Mouse (Mus musculus) spleen, postnatal 36 days (tissue): ENCODE measurements around the gene Plxdc1.
A peak's percentile ranks its signal among the peaks of the same experiment; 100 is the strongest.

ENCODE experiments used
- DNase-seq, 2 experiments: peaks; one replicate each; pipeline ENCODE4 v3.0.0; 2022; ENCODE audit warnings: low spot score in 2 of 2, mixed read lengths in 1 of 2

The Plxdc1 gene

DNA sequence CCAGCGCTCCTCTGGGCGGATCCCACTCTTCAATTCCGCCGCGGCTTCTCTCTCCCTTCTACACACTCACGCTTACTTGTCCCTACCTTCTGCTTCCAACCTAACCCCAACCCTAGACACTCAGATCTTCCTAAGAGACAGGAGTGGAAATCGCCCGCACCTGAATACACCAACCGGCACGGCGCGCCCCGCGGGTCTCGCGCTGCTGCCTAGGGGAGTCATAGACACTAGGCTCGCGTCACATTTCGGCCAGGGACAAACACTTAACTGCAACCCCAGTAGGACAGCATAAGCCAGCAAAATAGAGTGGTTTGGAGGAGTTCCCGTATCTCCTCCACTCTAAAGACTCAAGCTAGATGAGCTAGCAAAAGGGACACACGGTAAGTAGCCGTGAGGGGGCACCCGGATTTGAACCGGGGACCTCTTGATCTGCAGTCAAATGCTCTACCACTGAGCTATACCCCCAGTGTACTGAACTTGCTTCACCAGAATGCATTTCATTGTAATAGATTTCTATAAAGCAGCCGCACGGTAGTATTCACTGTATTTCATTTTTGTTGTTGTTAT is 2.4 kb upstream of the Plxdc1 start:
- DNase-seq = peak; percentile 89 to 91

DNA sequence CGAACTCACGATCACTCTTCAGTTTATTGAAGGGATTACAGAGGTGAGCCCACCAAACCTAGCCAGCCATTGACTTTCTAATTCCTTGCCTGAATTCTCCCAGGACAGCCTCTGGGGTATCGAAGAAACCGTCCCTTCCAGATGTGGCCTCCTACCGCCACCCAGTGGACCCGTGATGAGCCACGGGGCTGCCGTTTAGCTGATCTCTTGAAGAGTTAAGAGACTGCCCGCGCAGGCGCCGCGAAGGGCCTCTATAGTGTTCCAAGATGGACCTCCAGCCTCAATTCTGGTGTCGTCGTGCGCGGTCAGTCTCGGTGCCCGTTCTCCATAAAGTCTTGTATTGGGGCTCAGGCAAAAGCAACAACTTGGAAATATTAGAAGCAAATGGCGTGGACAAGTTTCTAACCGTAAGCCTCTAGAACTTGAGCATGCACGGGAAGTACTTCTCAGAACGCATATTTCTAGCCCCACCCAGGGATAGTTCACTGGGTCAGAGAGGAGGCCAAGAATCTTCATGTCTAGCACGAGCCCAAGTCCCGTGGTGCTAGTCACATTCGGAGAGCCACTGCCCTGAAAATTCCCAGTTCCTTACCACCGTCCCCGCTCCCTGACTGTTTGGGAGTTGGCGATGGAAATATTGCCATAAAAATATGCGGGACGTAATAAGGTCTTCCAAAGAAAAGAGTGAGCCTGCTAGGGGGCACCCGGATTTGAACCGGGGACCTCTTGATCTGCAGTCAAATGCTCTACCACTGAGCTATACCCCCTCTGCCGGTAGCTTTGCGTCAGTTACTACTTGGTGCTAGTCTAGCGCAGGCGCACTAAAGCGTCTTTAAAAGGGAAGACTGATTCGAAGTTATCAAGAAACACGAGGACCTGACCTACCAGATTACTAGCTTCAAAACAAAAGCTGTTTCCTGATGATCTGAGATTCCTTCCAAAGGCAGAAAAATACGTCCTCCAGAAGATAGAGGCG is 1.6 kb upstream of the Plxdc1 start:
- DNase-seq = peak; percentile 91 to 94

DNA sequence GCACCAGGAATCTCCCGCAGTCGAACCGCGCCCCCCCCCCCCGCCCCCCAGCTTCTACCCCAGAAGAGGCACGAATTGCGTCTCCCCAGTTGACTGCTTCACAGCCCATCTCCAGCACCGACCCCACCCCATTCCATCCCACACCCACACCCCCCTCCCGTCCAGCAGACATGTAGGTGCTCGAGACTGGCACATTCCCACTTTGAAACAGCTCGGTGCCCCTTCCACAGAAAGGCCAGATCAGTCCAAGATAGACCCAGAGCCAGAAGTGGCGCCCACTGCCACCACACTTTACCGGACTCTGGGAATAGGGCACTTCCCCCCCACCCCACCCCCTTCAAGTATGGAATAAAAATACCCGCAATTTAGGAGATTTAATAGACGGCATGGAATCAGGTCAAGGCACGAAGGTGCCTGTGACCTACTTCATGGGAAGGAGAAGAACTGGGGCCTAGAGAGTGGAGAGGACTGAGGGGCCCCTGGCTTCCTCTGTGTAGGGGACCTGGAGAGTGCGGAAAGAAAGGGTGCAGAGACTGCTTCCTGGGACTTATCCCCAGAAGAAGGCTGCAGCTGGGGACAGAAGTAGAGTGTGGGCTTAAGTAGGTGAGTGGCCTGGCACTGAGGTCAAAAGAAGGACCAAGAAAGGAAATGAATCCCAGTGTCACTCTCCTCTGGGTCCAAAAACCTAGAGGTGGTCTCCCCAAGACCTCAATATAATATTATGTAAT is 658 bp upstream of the Plxdc1 start:
- DNase-seq = no peak

DNA sequence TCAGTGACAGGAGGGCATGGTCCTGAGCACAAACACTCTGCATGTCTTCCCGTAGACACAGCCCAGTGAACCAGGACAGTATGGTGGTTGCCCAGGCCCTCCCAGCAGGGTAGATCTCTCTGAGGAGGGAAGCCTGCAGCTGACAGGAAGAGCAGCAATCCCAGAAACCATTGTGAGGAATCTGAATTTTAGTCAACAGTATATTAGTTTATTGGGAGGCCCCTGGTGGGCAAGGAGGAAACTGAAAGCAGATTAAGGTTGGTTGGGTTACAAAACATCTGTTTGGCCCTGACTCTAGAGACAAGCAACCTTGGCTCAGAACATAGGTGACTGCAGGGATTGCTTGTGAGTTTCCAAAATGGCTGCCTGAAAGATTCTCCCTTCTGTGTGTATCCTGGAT is 2.3 kb downstream of the Plxdc1 start:
- DNase-seq = no peak

DNA sequence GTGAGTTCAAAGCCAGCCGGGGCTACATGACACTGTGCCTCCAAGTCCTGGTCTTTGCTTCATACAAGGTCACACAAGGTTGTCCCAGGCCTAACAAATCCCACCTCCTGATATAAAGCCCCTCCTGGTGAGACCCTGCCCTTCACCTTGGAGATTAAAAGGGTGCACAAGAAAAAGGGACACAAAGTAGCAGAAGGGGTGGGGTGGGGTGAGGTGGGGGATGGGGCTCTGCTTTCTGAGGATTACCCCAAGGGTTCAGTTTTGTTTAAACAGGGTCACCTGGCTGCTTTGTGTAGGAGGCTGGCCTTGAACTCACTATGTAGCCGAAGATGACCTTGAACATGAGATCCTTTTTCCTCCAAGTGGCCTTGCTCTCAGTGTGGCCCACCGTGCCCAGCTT is 2.7 kb downstream of the Plxdc1 start:
- no peak for DNase-seq

DNA sequence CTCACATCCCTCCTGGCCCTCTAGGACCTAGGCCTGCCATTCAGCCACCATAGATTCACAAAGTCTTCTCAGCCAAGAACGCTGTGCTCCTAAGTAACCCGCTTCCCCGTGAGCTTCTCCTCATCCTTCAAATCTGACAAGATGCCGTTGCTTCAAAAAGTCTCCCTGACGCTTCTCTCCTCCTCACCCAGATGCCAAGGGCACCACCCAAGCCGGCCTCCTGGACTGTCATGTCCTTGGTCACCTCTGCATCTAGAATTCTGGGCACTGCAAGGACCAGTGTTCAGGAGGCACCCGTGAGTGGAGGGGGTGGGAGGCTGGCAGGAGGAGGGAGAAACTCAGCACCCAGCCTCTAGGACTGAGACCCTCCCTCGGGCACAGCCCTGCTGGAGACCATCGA is 3.5 kb downstream of the Plxdc1 start:
- no peak for DNase-seq

DNA sequence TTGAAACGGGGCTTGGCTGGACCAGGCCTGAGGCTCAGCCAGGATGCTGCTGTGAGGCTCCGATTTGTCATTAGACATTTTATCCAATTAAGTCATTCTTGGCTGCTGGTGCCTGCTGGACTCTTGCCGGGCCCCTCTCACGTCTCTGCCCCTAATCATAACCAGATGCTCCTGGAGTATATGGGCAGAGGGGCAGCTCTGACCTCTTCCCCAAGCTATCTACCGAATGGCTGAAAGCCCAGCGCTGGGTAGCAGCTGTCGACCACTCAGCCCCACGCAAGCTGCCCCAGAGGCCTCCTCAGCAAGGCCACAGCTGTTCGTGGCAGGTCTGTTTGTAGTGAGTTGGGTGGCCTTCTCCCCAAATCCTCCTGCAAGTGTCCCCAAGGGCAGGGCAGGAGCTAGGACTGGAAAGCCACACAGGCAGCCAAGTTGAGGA is 5.7 kb downstream of the Plxdc1 start:
- DNase-seq = no peak

DNA sequence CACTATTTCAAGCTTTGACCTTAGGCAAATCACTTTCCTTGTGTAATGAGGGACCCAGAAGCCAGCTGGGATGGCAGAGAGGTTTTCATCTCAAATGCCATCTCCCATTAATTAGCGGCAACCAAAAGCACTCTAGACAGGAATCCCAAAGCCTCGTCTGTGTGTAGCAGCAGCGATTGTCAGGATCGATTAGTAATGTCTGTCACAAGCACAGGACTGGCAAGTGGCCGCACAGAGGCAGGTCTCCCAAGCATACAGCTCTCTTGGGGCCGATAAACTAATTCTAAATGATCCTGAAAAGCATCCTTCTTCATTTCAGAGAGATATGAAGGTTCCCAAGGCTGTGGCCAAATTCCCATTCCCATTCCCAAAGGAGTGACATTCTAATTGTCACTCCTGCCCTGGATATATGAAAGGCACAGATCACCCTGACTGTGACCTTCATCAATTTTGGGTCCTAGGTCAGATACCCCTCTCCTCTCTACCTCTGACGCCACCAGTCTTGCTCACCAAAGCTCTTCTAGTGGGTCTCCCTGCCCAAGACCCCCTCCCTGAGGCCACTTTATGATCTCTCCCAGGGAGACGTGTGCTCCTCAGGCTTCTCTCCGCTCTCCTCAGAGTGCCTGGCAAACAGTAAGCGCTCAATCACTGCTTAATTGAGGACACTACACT is 6.3 kb downstream of the Plxdc1 start:
- no peak for DNase-seq

DNA sequence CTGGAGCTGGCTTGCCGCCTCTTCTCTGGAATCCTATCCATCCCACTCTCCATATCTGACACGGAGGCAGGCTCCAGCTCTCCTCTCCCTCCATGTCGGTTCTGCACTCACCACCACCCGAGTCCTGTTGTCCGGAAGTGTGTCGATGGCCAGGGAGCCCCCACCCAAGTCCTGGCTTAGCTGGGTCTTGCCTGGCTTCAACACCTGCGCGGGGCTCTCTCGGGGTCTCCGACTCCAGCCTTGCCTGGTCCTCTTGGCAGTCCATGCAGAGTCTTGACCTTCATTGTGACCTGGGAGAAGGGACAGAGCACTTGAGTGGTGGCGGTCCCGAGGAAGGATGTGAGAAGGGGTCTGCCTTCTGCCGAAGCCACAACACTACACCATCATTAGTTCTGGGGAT is 7.9 kb downstream of the Plxdc1 start:
- no peak for DNase-seq

DNA sequence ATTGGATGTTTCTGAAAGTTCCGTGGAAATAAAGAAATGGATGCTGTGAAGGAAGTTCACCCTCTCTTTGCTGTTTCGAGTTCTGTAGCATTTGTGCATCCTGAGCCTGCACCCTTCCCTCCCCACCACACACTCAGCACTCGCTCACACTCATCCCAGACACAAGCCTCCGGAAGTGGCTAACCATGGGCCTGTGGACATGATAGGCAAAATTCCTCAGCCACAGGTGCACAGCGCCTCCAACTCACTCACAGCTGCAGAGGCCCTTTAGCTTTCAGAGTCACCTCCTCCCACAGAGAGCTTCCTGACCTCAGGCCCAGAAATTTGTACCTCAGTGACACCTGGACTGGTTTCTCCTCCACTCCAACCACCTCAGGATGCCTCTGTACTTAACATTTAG is 8.4 kb downstream of the Plxdc1 start:
- no peak for DNase-seq

DNA sequence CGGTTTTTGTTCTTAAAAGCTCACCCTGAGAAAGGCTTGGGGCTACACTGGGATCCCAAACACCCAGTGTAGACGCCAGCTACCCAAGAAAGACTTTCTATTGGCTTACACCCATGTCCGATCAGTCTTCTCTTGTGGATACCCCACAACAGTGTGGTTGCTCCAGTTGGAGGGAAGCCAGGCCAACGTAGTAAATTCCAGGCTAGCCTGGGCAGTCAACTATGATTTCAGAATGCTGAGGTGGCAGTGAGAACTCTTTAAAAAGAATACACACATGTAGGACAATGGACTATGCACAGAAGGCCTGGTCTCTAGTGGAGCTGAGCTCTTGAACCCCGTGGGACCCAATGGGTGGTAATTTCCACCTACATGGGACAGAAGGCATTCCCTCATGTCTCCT is 11.5 kb downstream of the Plxdc1 start:
- DNase-seq = no peak

DNA sequence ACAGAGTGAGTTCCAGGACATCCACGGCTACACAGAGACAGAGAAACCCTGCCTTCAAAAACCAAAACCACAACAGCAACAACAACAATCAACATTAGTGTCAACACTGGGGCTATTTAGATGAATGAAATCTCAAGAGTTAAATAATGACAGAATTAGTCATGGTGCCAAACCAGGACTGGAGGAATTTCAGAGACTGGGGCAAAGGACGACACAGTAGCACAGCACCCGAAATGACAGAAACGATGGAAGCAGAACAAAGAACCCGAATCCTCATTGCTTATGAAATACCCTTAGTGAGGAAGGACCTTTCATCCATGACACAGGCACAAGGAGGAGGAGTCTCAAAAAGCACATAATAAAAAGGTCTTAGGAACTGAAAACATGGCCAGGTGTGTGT is 12.1 kb downstream of the Plxdc1 start:
- no peak for DNase-seq

DNA sequence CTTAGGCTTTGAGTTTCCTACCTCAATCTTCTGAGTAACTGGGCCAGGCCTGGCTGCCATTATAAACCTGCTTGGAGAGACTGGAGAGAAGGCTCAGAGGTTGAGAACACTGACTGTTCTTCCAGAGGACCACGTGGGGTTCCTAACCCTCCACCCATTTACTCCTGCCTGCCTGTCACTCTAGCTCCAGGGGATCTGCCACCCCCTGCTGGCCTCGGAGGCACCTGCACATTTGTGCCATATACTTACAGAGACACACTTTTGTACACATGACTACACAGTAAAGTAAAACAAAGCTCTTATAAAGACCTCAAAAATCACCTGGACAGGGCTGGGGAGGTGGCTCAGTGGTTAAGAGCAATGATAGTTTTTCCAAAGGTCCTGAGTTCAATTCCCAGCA is 13.8 kb downstream of the Plxdc1 start:
- no peak for DNase-seq

DNA sequence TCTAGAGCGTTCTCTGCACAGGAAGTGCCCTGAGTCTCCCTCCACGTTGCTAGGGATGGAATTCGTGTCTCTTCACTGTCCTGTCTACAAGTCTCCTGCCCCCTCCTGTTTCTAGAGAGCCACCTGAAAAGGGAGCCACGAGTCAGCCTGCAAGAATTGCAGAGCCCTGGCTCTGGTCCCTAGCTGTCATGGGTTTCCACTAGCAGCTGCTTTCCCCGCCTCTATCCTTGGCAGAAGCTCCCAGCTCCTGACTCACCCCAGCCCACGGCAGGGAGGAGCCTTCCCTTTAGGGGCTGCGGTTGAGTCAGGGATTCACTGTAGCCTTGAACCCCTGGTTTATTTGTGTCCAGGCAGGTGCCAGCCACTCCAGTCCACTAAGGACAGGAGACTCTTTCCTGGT is 15.0 kb downstream of the Plxdc1 start:
- DNase-seq = no peak

DNA sequence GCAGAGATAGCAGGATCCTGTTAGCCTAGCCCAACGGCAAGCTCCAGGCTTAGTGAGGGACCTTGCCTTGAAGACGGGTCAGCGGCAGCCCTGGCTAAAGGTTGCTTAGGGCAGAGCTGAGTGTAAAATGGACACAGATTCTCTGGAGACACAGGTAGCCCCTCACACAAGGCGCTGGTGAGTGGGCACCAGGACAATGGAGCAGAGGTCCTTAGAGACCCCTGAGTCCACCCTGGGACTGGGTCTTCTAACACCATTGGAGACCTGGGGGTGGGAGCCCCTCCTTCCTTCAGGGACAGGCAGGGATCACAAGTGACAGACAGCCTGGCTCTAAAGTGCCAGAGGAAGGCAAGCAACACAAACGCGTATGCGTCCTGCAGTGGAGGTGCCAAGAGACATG is 15.5 kb downstream of the Plxdc1 start:
- DNase-seq = no peak

DNA sequence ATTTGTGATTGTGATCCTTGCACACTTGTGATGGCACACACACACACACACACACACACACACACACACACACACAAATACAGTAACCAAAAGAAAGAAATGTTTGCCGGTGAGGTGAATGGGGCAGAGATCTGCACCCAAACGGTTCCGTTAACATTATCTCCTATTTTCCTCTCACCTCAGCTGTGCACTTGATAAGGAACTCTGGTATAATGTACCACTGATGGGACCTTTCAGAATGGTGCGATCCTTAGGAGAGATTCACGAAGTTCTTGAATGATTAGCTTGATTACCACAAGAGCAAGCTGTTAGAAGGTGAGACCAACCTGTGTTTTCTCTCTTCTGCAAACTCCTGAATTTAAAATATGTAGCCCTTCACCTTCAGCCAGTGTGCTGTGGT is 17.9 kb downstream of the Plxdc1 start:
- no peak for DNase-seq

DNA sequence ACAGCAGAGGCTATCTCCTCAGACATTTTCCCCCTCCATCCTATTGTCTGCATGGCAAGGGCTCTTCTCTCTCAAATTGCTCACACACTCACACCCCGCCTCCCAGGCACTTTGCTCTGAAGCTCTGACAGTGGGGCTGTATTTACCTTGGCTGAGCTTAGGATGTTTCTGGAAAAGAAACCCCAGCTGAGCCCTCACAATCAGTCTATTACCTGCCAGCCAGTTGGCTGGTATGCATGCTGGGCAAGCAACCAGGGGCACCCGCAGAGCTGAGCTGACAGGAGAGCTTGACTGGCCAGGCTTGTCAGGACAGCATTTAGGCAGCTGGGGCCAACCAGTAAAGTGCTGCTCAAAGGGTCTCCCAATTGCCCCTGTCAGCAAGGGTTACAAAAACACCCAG is 19.1 kb downstream of the Plxdc1 start:
- DNase-seq = no peak

DNA sequence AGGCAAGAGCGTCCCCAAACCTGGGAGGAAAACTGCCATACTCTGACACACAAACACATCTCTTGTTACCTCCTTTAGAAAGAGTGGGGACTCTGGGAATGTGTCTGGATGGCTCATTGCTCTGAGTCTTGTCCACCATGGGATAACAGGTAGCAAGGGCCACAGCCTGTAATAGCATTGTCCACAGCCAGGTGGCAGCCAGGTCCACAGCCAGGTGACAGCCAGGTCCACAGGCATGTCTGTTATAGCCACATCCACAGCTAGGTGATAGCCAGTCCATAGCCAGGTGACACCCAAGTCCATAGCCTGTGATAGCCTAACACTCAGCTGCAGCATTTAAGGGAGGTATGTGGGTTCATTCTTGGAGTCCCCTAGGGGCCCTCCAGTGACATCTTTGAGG is 25.3 kb downstream of the Plxdc1 start:
- no peak for DNase-seq

DNA sequence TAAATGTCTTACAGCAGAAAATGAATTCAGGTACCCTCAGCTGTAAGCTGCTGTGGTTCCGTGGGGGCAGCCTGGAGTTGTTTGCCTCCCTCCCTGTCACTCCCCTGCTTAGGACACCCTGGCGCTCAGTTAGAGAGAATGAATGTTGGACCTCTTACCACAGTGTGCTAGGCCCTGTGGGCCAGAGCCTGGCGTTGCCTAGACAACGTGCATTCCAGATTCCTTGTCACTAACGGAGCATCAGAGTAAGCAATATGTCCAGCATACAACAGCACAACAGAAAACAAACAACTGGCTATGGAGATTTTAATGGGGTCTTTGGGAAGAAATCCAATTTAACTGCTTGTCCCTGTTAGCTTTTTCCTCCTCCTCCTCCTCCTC is 27.0 kb downstream of the Plxdc1 start:
- no peak for DNase-seq

DNA sequence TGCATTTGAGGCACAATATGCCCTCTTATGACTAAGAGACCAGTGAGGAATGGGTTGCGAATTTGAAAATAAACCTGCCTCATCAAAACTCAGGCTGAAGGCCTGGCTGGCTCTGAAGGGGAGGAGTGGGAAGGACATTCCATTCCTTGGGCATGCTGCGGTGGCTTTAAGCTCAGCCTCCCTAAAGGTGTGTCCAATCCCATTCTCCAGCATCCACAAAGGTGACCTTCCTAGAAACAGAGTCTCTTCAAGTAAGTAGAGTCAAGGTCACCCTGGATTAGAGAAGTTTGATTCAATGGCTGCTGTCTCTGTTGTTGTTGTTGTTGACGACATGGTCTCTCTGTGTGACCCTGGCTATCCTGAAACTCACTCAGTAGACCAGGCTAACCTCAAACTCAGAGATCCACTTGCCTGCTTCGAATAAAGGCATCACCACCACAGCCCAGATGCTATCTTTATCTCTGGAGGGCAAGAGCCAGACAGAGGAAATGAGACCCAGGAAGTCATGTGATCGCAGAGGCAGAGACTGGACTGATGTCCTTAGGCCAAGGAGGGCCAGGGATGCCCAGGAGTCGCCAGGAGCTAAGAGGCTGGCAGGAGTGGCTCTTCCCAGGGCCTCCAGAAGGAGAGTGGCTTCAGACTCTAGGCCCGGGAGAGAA is 27.5 kb downstream of the Plxdc1 start:
- DNase-seq = no peak

DNA sequence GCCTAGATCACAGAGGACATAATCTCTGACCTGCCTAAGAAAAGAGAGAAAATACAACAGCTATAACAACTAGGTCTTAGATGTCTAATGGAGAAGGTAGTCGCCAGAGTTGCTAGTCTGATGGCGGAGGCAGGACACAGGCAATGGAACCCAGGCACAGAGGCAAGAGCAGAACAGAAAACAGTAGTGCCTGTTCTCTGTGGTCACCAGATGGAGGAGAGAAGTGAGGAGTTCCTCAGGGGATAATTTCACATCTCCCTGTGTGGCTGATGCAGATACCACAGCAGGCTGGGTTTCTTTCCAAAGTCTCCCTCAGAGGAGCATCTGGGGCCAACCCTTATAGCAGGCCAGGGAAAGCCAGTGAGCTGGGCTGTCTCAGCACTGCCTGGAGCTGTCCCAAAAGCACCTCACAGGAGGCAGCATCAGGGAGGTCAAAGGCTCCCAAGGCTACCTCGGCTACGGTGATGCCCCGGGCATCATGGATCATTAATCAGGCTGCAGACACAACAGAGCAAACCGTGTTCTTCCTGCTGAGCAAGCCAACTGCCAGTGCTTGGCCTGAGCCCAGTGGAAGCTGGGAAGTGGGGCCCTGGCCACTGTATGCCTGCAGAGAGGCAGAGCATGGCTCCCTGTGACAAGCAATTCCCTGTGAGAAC is 29.2 kb downstream of the Plxdc1 start:
- DNase-seq = no peak
